Mouse (Mus musculus) CH12.LX (cell line): ENCODE results near the gene Galnt17.

ENCODE experiments used
- CTCF ChIP-seq, 2 experiments: IDR thresholded peaks in 1 of 2; conservative IDR thresholded peaks in 1 of 2; 2 replicates each; pipeline ENCODE4 v1.5.1; 2011 to 2012; ENCODE audit warnings: low read depth in 2 of 2, low read length in 2 of 2, improper control_type of control experiment in 1 of 2, inconsistent platforms in 1 of 2, mild to moderate bottlenecking in 1 of 2, moderate library complexity in 1 of 2
- E2F4 ChIP-seq: IDR thresholded peaks from 2 replicates; pipeline ENCODE4 v1.6.1; 2011; ENCODE audit warnings: low read depth, low read length, improper control_type of control experiment; ENCODE audit not compliant: insufficient replicate concordance
- EP300 ChIP-seq: IDR thresholded peaks from 2 replicates; pipeline ENCODE4 v1.6.1; 2011; ENCODE audit warnings: low read length, improper control_type of control experiment
- MAFK ChIP-seq: IDR thresholded peaks from 2 replicates; pipeline ENCODE4 v1.6.1; 2011; ENCODE audit warnings: low read length, improper control_type of control experiment; ENCODE audit not compliant: insufficient replicate concordance
- MEF2A ChIP-seq: IDR thresholded peaks from 2 replicates; pipeline ENCODE4 v1.6.1; 2014; ENCODE audit warnings: low read depth, mild to moderate bottlenecking, inconsistent platforms, low read length, improper control_type of control experiment, borderline replicate concordance
- NELFE ChIP-seq: IDR thresholded peaks from 2 replicates; pipeline ENCODE4 v1.6.1; 2011; ENCODE audit warnings: low read depth, low read length, improper control_type of control experiment
- NRF1 ChIP-seq: IDR thresholded peaks from 2 replicates; pipeline ENCODE4 v1.6.1; 2014; ENCODE audit warnings: low read depth, mild to moderate bottlenecking, inconsistent platforms, low read length, improper control_type of control experiment, moderate library complexity
- POLR2A ChIP-seq: IDR thresholded peaks from 2 replicates; pipeline ENCODE4 v1.6.1; 2011; ENCODE audit warnings: low read depth, mild to moderate bottlenecking, improper control_type of control experiment, low read length
- TCF12 ChIP-seq: IDR thresholded peaks from 2 replicates; pipeline ENCODE4 v1.6.1; 2014; ENCODE audit warnings: low read depth, mild to moderate bottlenecking, inconsistent platforms, low read length, improper control_type of control experiment
- UBTF ChIP-seq: IDR thresholded peaks from 2 replicates; pipeline ENCODE4 v1.6.1; 2012; ENCODE audit warnings: low read depth, mild to moderate bottlenecking, inconsistent platforms, low read length, improper control_type of control experiment, moderate library complexity
- USF1 ChIP-seq: IDR thresholded peaks from 2 replicates; pipeline ENCODE4 v1.6.1; 2014; ENCODE audit warnings: low read depth, mild to moderate bottlenecking, inconsistent platforms, low read length, improper control_type of control experiment

- TF ChIP-seq POLR2A: no peak
- TF ChIP-seq CTCF (conservative IDR thresholded peaks at IDR 0.05 in 1 of 2, IDR thresholded peaks at IDR 0.05 in 1 of 2; ENCODE audit: low read depth in 2 of 2, low read length in 2 of 2): no peak
- no peak for TF ChIP-seq USF1
- no peak for TF ChIP-seq EP300
- no peak for TF ChIP-seq UBTF
- no peak for TF ChIP-seq MEF2A
- no peak for TF ChIP-seq TCF12
- no peak for TF ChIP-seq NRF1
- no peak for TF ChIP-seq E2F4
- TF ChIP-seq MAFK: no peak
- no peak for TF ChIP-seq NELFE
Observed at GRCm38 (mm10) chr5:131306321-131306907, 1.9 kb downstream of the Galnt17 start.
